Mouse (Mus musculus) lung, adult 2 months (tissue): ENCODE data around the gene Lama4. TPM values are rescaled to one million over a fixed set of nuclear protein-coding genes. Genes with fewer than 3 reads are reported as not detected.

Experiments used
- DNase-seq: peaks from one replicate; pipeline ENCODE4 v3.0.0; 2022
- H3K4me1 ChIP-seq: fragments of 200-500 bp; 2 replicates; pipeline ENCODE4 v1.6.1; 2011; ENCODE audit warnings: low read length; ENCODE audit not compliant: control insufficient read depth, insufficient read depth
- H3K4me3 ChIP-seq: fragments of 200-500 bp; replicated peaks from 2 replicates; pipeline ENCODE3; 2011; ENCODE audit warnings: low read depth, mild to moderate bottlenecking, control low read depth, low read length; ENCODE audit errors: extremely low read depth
- CTCF ChIP-seq: fragments of 200-500 bp; IDR thresholded peaks from 2 replicates; pipeline ENCODE4 v1.5.1; 2011; ENCODE audit warnings: mild to moderate bottlenecking, low read length, control low read depth; ENCODE audit not compliant: insufficient read depth
- POLR2A ChIP-seq: fragments of 200-500 bp; IDR thresholded peaks from 2 replicates; pipeline ENCODE4 v1.6.1; 2011; ENCODE audit warnings: low read depth, mild to moderate bottlenecking, control low read depth, low read length, borderline replicate concordance; ENCODE audit errors: extremely low read depth
- WGBS: fragments of 180-500 bp; shearing (Covaris S2); methylation state at CpG from one replicate; pipeline ENCODE4 v1.1.7; 2018; 5-methylcytosine and 5-hydroxymethylcytosine counted together
- polyA plus RNA-seq: library from polyadenylated mRNA; depleted of rRNA; stranded (reverse); fragments of >200 nt; gene quantifications from 2 replicates; pipeline ENCODE4 v1.2.3, GENCODE M21; 2012

The Lama4 gene
- polyA plus RNA-seq, 1 experiment: 48.2 TPM

DNA sequence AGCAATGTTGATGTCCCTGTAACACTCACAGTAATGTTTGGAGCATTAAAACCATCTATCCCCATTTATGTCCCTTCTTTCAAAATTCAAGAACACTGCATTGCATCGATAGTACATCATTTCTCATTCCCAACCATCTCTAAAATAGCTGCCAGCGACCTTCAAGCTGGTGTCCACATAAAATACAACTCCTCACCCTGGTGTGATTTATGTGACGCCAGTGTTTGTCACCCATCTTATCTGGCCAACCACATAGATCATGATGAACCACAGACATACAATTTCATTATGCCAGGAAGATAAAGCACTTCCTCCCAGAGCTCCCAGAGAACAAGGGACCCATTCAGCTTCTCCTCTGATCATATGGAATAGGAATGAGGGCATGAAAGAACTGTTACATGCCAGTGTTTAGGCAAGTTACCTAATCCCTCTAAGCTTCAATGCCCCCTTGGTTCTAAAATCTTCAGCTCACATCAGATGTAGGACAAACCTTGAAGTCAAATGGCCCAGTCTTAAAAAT, 79.2 kb downstream of the Lama4 start:
- WGBS: 48% methylated on average over 3 of the region's 3 CpGs

DNA sequence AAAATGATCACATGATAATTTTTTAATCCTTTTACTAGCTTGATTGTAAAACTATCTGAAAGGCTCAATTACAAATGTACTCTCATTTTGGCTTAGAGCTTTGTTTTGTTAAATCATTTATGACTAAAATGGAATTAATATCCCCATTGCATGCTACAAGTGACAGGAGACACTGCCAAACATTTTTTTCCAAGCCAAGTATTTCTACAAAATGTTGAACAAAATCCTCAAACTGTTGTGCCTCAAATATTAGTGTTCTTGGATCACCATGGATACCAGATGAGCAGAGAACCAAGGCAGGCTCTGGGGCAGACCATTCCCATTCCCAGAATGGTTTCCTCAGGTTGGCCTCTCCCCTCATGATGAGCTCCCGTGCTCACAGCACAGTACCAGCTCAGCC, 79.8 kb downstream of the Lama4 start:
- 68% methylated on average over 1 of the region's 1 CpGs for WGBS
- no peak for DNase-seq
- TF ChIP-seq POLR2A (no peak), CTCF (no peak)
- H3K4me1 ChIP-seq: no peaks in the 10 kb centered on the region
- no peak overlapping the region for H3K4me3 ChIP-seq

More for the DNA sequence above, 79.2 kb downstream of the Lama4 start:
- no peaks in the 10 kb centered on the region for H3K4me1 ChIP-seq
- no peak for TF ChIP-seq POLR2A
- no peak for TF ChIP-seq CTCF
- H3K4me3 ChIP-seq: no peak overlapping the region
- DNase-seq: no peak

DNA sequence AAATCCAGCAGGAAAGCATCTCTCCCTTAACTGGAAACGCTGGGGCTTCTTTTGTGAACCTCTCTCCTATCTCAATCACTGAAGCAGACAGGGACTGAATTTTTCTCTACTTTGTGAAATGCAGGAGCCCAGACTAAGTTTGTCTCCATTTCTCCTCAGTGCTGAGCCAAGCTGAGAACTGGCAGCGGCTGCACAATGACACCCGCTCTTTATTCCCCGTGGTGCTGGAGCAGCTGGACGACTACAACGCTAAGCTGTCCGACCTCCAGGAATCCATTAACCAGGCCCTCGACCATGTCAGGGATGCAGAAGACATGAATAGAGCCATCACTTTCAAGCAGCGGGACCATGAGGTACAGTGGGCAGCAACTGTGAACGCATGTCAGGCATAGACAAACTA, 82.5 kb downstream of the Lama4 start:
- WGBS: 76% methylated on average over 10 of the region's 10 CpGs
- no peak for DNase-seq
- TF ChIP-seq CTCF (no peak), POLR2A (no peak)
- Histone ChIP-seq H3K4me3 (no peak overlapping the region), H3K4me1 (no peaks in the 10 kb centered on the region)

DNA sequence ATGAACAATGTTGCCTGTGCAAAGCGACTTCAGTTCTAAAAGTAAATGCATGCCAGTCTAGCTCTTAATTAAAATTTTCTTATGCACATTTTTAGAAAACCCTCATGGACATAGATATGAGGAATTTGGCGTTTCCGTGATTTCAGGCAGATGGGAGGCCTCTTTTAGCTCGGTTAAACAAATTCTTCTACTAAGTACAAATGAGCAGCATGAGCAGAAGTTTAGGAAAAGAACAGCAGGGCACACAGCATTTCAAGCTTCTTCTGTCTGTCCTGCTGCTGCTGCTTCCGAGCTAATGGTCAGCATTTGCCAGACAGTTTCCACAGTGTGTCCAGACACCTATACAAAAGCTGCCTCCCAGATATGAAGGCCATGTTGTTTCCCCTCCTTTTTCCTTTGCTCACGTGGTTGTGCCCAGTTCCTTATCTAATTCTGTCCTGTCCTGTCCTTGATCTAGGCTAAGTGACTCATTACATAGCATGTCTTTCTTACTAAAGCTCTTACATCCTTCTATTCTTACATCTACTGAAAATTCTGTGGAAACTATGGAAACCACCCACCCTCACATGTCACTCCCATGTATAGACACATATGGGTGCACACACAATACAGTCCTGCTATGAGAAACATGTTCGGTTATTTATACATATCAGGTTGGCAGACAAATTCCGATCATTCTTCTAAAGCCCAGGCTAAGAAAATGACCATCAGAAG, 84.4 kb downstream of the Lama4 start:
- WGBS: 69% methylated on average over 8 of the region's 8 CpGs
- H3K4me3 ChIP-seq: no peak overlapping the region
- no peaks in the 10 kb centered on the region for H3K4me1 ChIP-seq
- TF ChIP-seq POLR2A (no peak), CTCF (no peak)
- DNase-seq: no peak

DNA sequence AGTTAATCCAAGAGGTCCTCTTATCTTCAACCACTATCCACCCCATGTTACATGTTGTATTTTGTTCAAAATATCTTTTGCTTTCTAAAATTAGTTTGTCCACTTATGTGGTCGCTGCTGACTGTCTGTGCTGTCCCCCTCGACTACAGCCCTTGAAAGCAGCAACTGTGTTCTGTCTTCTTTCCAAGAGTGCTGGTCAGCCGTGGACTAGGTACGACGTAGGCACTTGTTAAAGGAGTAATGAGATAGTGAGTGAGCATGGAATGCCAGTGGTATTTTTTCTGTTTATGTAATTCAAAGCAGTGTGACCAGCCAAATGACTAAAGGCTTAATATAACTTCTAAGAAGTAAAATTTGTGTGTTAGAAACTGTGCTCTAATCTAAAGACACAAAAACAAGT, 90.7 kb downstream of the Lama4 start:
- no peak for DNase-seq
- Histone ChIP-seq H3K4me3 (no peak overlapping the region), H3K4me1 (no peaks in the 10 kb centered on the region)
- TF ChIP-seq CTCF: no peak
- no peak for TF ChIP-seq POLR2A
- WGBS: 69% methylated on average over 5 of the region's 5 CpGs

DNA sequence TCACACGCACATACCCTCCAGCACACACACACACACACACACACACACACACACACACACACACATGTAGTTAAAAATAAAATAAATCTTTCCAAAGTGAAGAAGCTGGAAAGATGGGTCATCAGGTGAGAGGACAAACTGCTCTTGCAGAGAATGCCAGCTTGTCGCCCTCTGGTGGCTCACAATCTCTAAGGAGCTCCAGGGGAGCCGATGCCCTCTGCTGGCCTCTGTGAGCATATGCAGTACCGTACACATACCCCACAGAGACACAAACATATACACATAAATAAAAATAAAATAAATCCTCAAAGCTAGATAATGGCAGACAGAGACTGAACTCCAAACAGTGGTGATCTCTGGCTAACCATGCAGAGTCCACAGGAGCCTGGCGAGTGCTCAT, 99.4 kb downstream of the Lama4 start:
- peak; percentile 55 for TF ChIP-seq CTCF
- no peak for TF ChIP-seq POLR2A
- no peak overlapping the region for H3K4me3 ChIP-seq
- no peak for DNase-seq

DNA sequence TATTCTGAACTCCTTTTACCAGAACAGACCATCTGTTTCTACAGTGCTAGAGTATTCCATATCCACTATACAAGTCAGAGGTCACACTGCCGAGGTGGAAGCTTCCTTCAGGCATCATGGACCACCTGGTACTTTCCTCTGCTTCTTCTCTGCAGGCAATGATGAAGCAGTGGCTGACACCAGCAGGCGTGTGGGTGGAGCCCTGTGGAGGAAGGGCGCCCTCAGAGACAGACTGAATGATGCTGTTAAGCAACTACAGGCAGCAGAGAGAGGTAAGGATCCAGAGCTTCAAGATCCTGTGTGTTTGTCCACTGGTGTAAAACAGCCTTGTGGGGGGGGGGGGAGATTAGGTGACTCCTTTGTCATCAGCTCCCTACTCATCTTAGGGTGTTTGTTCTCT, 100.1 kb downstream of the Lama4 start:
- no peak for DNase-seq
- 70% methylated on average over 3 of the region's 3 CpGs for WGBS
- Histone ChIP-seq H3K4me3 (no peak overlapping the region), H3K4me1 (no peaks in the 10 kb centered on the region)
- TF ChIP-seq POLR2A (no peak), CTCF (no peak)

More for the DNA sequence above, 99.4 kb downstream of the Lama4 start:
- WGBS: 93% methylated on average over 5 of the region's 5 CpGs
- no peaks in the 10 kb centered on the region for H3K4me1 ChIP-seq

DNA sequence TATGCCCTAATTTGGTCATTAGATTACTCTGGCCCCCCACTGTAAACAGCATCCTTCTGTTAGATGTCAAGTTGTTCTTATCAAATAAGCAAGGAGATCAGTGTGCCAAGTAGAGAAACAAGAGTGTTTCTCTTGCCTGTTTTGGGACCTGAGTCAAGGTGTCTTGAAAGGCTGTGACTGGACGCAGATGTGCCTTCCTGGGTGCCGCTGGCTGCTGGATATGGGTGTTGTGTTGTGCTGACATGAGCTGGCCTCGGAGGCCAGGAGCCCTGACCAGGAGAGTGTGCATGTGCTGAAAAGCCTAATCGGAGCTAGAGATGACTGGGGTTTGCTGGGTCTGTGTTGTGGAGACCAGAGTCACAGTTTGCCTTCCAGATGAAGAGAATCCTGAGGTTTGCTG, 100.7 kb downstream of the Lama4 start:
- no peak for DNase-seq
- WGBS: 86% methylated on average over 4 of the region's 4 CpGs
- no peak overlapping the region for H3K4me3 ChIP-seq
- TF ChIP-seq POLR2A (no peak), CTCF (no peak)
- H3K4me1 ChIP-seq: no peaks in the 10 kb centered on the region

DNA sequence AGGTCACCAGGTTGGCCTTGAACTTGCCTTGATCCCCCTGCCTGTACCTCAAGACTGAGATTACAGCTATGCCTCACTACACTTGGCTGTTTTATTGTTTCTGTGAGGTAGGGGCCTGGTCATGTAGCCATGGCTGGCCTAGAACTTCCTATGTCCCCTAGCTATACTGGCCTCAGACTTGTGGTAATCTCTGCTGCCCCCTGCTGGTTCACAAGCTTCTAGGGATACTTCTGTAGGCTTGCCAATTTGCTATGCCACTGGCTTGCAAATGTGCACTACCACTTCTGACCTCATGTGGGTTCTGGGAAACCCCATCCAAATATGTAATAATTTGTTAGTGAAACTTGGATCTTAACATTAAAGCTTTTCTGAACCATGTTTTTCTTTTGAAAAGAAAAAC, 101.6 kb downstream of the Lama4 start:
- no peaks in the 10 kb centered on the region for H3K4me1 ChIP-seq
- peak; percentile 45 for TF ChIP-seq CTCF
- no peak for TF ChIP-seq POLR2A
- DNase-seq: peak; percentile 57

DNA sequence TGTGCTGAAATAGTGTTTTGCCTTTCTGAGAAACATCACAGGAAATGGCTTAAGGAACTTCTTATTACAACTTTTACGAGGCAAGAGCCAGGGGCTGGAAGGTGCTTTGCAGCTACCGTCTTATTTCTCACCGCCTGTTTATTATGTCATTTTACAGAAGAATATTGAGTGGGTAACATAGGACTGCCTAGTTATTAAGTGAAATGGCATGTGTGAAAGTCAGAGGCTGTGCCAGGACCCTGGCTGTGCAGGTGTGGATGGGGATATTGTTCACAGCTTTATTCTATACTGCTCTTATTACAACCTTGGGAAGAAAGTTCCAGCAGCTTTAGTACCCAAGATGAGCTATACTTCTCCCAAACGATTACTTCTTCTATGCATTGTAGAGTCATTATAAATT, 106.7 kb downstream of the Lama4 start:
- H3K4me3 ChIP-seq: no peak overlapping the region
- DNase-seq: no peak
- 79% methylated on average over 4 of the region's 4 CpGs for WGBS
- H3K4me1 ChIP-seq: no peaks in the 10 kb centered on the region
- no peak for TF ChIP-seq CTCF
- no peak for TF ChIP-seq POLR2A

More for the DNA sequence above, 101.6 kb downstream of the Lama4 start:
- no peak overlapping the region for H3K4me3 ChIP-seq
